Mouse (Mus musculus) cerebellum, adult 2 months (tissue): ENCODE data around the gene Polr3gl. TPM values are rescaled to one million over a fixed set of nuclear protein-coding genes. Genes with fewer than 3 reads are reported as not detected.

ENCODE experiments used
- DNase-seq, 2 experiments: peaks; one replicate each; pipeline ENCODE4 v3.0.0; 2021
- H3K27ac ChIP-seq: fragments of 200-500 bp; 2 replicates; pipeline ENCODE4 v1.5.1; 2012; ENCODE audit warnings: low read length, control low read depth, inconsistent platforms; ENCODE audit not compliant: insufficient read depth
- H3K27me3 ChIP-seq: fragments of 200-500 bp; 2 replicates; pipeline ENCODE4 v1.6.1; 2012; ENCODE audit warnings: inconsistent platforms, mild to moderate bottlenecking, low read length, moderate library complexity; ENCODE audit not compliant: control insufficient read depth, insufficient read depth
- H3K4me1 ChIP-seq: fragments of 200-500 bp; 2 replicates; pipeline ENCODE4 v1.6.1; 2011; ENCODE audit warnings: low read length; ENCODE audit not compliant: control insufficient read depth, insufficient read depth
- H3K4me3 ChIP-seq: fragments of 200-500 bp; replicated peaks from 2 replicates; pipeline ENCODE3; 2011; ENCODE audit warnings: mild to moderate bottlenecking, low read depth, low read length, control low read depth; ENCODE audit not compliant: insufficient read depth
- CTCF ChIP-seq: fragments of 200-500 bp; IDR thresholded peaks from 2 replicates; pipeline ENCODE4 v1.5.1; 2011; ENCODE audit warnings: low read depth, mild to moderate bottlenecking, control low read depth, low read length, moderate library complexity, borderline replicate concordance; ENCODE audit not compliant: insufficient read depth
- POLR2A ChIP-seq: fragments of 200-500 bp; IDR thresholded peaks from 2 replicates; pipeline ENCODE4 v1.6.1; 2011; ENCODE audit warnings: low read length, control low read depth, borderline replicate concordance; ENCODE audit not compliant: insufficient read depth
- WGBS: fragments of 180-500 bp; shearing (Covaris S2); methylation state at CpG from one replicate; pipeline ENCODE4 v1.1.7; 2018; 5-methylcytosine and 5-hydroxymethylcytosine counted together
- polyA plus RNA-seq: library from polyadenylated mRNA; depleted of rRNA; stranded (reverse); fragments of >200 nt; gene quantifications from 2 replicates; pipeline ENCODE4 v1.2.3, GENCODE M21; 2012

Polr3gl gene
- polyA plus RNA-seq, 1 experiment: 55.5 TPM

- H3K27me3 ChIP-seq: no peaks in the 10 kb centered on the region
- WGBS: 84% methylated on average over 5 of the region's 5 CpGs
Observed at GRCm38 (mm10) chr3:96549346-96549745, 44.6 kb downstream of the Polr3gl start.

GRCm38 (mm10) chr3:96548824-96549223 is 45.2 kb downstream of the Polr3gl start:
- H3K27me3 ChIP-seq: no peaks in the 10 kb centered on the region
- no peak for DNase-seq
- WGBS: 94% methylated on average over 7 of the region's 7 CpGs
- no peak overlapping the region for H3K27ac ChIP-seq
- TF ChIP-seq CTCF (no peak), POLR2A (no peak)
- no peaks in the 10 kb centered on the region for H3K4me1 ChIP-seq
- no peak overlapping the region for H3K4me3 ChIP-seq

More at GRCm38 (mm10) chr3:96549346-96549745, 44.6 kb downstream of the Polr3gl start:
- TF ChIP-seq POLR2A (no peak), CTCF (no peak)
- H3K27ac ChIP-seq: no peak overlapping the region
- no peaks in the 10 kb centered on the region for H3K4me1 ChIP-seq
- DNase-seq: no peak
- H3K4me3 ChIP-seq: no peak overlapping the region

DNA sequence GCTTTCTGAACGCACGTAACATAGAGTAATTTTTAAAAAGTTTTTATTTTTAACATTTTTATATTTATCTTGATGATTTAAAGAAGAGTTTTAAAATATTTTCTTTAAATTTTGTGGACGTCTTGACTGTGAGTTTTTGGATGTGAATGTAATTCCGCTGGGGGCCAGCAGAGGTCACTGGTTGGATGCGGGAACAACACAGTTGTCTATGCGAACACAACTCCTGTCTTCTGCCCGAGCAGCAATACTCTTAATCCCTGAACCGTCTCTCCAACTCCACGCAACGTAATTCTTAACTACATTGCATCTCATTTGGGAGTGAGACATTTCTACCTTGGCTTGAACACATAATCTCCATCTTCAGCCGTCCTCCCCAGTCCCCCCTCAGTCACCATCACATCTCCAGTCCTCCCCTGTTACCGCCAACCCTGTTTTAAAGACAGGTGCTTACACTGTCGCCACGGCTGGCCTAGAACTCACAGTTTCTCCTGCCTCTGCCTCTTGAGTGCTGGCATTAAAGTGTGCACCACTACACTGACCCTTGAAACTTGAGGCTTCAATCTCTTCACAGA is 46.5 kb downstream of the Polr3gl start:
- Histone ChIP-seq H3K4me3 (no peak overlapping the region), H3K27me3 (no peaks in the 10 kb centered on the region), H3K27ac (no peak overlapping the region), H3K4me1 (no peaks in the 10 kb centered on the region)
- whole genome bisulfite sequencing: 10% methylated on average over 14 of the region's 14 CpGs
- TF ChIP-seq CTCF (peak; percentile 81), POLR2A (no peak)
- DNase-seq: peak; percentile 68 to 82

DNA sequence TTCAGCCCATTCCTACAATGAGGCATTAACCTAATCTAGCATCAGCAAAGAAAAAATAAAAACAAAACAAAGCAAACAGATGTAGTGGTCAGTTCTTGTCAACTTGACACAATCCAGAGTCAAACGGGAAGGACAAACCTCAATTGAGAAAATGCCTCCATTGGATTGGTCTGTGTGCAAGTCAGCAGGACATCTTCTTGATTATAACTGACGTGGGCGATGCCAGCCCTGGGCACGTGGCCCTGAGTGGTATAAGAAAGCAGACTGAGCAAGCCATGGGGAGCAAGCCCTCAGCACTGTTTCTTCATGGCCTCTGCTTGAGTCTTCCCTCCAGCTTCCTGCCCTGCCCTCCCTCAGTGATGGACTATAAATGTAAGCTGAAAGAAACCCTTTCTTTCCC is 47.1 kb downstream of the Polr3gl start:
- no peak for TF ChIP-seq POLR2A
- no peak for TF ChIP-seq CTCF
- DNase-seq: no peak
- Histone ChIP-seq H3K27me3 (no peaks in the 10 kb centered on the region), H3K27ac (no peak overlapping the region), H3K4me3 (no peak overlapping the region), H3K4me1 (no peaks in the 10 kb centered on the region)
- WGBS: 19% methylated on average over 4 of the region's 4 CpGs

DNA sequence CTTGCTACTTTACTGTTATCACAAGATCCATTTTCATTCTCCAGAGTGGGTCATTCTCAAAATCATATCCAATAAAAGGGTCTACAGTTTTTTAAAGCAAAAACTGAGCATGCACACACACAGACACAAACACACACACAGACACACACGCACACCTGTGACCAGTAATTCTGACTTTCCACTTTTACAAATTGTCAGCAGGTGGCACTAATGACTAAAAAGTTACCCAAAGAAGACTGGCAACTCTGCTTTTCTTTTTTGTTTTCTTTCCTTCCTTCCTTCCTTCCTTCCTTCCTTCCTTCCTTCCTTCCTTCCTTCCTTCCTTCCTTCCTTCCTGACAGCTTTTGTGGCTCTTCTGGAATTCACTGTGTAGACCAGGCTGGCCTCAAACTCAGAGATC is 48.4 kb downstream of the Polr3gl start:
- H3K4me1 ChIP-seq: no peaks in the 10 kb centered on the region
- H3K27ac ChIP-seq: no peak overlapping the region
- DNase-seq: no peak
- TF ChIP-seq CTCF (no peak), POLR2A (no peak)
- H3K4me3 ChIP-seq: no peak overlapping the region
- WGBS: 26% methylated on average over 1 of the region's 1 CpGs
- H3K27me3 ChIP-seq: no peaks in the 10 kb centered on the region

DNA sequence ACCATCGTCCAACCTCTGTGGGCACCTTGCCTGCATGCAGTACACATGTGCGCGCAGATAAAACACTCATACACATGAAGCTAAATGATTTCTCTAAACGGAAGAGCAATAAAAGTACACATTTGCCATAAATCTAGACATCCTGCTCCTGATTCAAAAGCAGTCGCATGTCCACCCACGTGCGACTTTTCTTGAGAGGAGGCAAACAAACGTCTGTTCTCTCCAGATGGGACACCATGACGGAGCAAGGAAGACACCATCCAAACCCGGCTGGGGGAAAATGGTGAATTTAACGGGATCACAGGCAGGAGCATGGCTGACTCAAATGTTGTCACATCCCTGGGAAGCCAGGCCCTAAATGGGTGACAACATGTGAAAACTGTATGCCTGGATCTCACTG is 50.6 kb downstream of the Polr3gl start:
- WGBS: 82% methylated on average over 11 of the region's 11 CpGs
- Histone ChIP-seq H3K4me3 (no peak overlapping the region), H3K4me1 (no peaks in the 10 kb centered on the region), H3K27ac (no peak overlapping the region), H3K27me3 (no peaks in the 10 kb centered on the region)
- no peak for DNase-seq
- TF ChIP-seq POLR2A (no peak), CTCF (no peak)

DNA sequence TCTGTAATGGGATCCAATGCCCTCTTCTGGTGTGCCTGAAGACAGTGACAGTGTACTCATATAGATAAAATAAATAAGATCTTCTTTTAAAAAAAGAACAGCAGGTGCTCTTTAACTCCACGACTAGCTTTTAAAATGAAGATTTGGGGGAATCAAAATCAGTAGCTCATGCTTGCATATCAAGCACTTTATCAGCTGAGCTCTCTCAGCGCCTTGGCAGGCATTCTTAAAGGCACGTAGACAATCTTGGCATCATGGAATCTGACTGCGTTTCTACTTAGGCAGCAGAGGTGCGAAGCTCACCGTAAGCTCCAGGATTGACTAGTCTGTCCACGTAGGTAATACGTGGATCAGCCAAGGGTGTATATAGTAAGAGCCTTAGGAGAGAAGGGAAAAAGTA is 51.4 kb downstream of the Polr3gl start:
- Histone ChIP-seq H3K27me3 (no peaks in the 10 kb centered on the region), H3K4me3 (no peak overlapping the region), H3K27ac (no peak overlapping the region), H3K4me1 (no peaks in the 10 kb centered on the region)
- no peak for DNase-seq
- TF ChIP-seq POLR2A (no peak), CTCF (no peak)
- 79% methylated on average over 8 of the region's 8 CpGs for WGBS

- 32% methylated on average over 14 of the region's 14 CpGs for WGBS
- no peaks in the 10 kb centered on the region for H3K4me1 ChIP-seq
- H3K27me3 ChIP-seq: no peaks in the 10 kb centered on the region
- no peak overlapping the region for H3K27ac ChIP-seq
- H3K4me3 ChIP-seq: no peak overlapping the region
- TF ChIP-seq CTCF: no peak
- no peak for TF ChIP-seq POLR2A
- no peak for DNase-seq
Observed at GRCm38 (mm10) chr3:96541328-96542078, 52.5 kb downstream of the Polr3gl start.
